Mouse (Mus musculus) lung, embryonic 14.5 days (tissue): Measurements from ENCODE around the gene Crtc2. TPM values are rescaled to one million over a fixed set of nuclear protein-coding genes. Genes with fewer than 3 reads are reported as not detected.
A peak's percentile ranks its signal among the peaks of the same experiment; 100 is the strongest.

Source experiments
- ATAC-seq: fragments of 200-750 bp; cut with Nextera tagmentation; 2 replicates; pipeline ENCODE4 v1.8.0; 2017; ENCODE audit warnings: mild to moderate bottlenecking, moderate TSS enrichment, moderate library complexity; ENCODE audit not compliant: insufficient read depth
- DNase-seq: peaks from one replicate; pipeline ENCODE4 v3.0.0-alpha.2; 2015
- H3K27ac ChIP-seq: fragments of 300-500 bp; sonication (generic); 2 replicates; pipeline ENCODE4 v1.5.1; 2014; ENCODE audit warnings: low read depth, mild to moderate bottlenecking, moderate library complexity
- H3K27me3 ChIP-seq: fragments of 300-500 bp; sonication (generic); 2 replicates; pipeline ENCODE4 v1.6.1; 2014; ENCODE audit warnings: low read length, control low read depth; ENCODE audit not compliant: insufficient read depth
- H3K36me3 ChIP-seq: fragments of 300-500 bp; sonication (generic); 2 replicates; pipeline ENCODE4 v1.6.1; 2014; ENCODE audit warnings: control low read depth; ENCODE audit not compliant: insufficient read depth
- H3K4me1 ChIP-seq: fragments of 300-500 bp; sonication (generic); 2 replicates; pipeline ENCODE4 v1.6.1; 2014; ENCODE audit warnings: antibody characterized with exemption, control low read depth; ENCODE audit not compliant: insufficient read depth
- H3K4me2 ChIP-seq: fragments of 300-500 bp; sonication (generic); 2 replicates; pipeline ENCODE4 v1.6.1; 2014; ENCODE audit warnings: mild to moderate bottlenecking
- H3K4me3 ChIP-seq: fragments of 300-500 bp; sonication (generic); 2 replicates; pipeline ENCODE4 v1.5.1; 2014; ENCODE audit warnings: low read depth, low read length
- H3K9ac ChIP-seq: fragments of 300-500 bp; sonication (generic); 2 replicates; pipeline ENCODE4 v1.6.1; 2014
- H3K9me3 ChIP-seq: fragments of 300-500 bp; sonication (generic); 2 replicates; pipeline ENCODE4 v1.6.1; 2016; ENCODE audit warnings: low read depth, low read length, control low read depth
- CTCF ChIP-seq: IDR thresholded peaks from 2 replicates; pipeline ENCODE4 v1.5.1; 2016; ENCODE audit warnings: antibody characterized with exemption, low read depth
- WGBS: fragments of 180-500 bp; shearing (Covaris S2); extraction: QIAGEN DNeasy Blood & Tissue Kit; methylation state at CpG from one replicate; pipeline ENCODE4 v1.1.7; 2014; 5-methylcytosine and 5-hydroxymethylcytosine counted together
- polyA plus RNA-seq: library from polyadenylated mRNA; unstranded; fragments of >200 nt; fragmentation: Nextera tagmentation; extraction: Ambion mirVana; gene quantifications from 2 replicates; pipeline ENCODE4 v1.2.1, GENCODE M21; 2014

Crtc2 gene
- polyA plus RNA-seq, 1 experiment from 2014 or later, result 19.3 TPM

DNA sequence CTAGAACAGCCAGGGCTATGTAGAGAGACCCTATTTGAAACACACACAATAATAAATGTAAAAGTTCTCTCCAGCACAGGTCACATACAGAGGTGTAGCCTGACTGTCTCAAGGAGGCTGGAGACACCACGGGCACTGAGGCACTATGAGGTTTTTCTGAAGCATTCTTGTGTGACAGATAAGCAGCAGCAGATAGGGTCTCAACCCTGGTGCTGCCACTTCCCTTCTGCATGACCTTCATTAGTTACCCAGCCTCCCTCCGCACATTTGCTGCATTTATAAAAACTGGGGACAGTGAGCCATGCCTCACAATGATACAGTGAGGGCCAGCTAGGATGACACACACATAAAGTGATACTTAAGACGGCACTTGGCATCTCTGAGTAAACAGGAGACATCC lies 31.0 kb upstream of the Crtc2 start:
- 56% methylated on average over 3 of the region's 3 CpGs for WGBS
- H3K27ac ChIP-seq, result no peak overlapping the region
- ATAC-seq (no peak), DNase-seq (no peak)
- H3K4me1 ChIP-seq, result 0 out of 2 replicates have a peak, but pooled peaks cover 5% of the 10 kb centered on the region
- no peak overlapping the region for H3K4me3 ChIP-seq
- no peak overlapping the region for H3K4me2 ChIP-seq
- H3K27me3 ChIP-seq, result no peaks in the 10 kb centered on the region
- TF ChIP-seq CTCF, result no peak
- H3K9me3 ChIP-seq, result no peaks in the 10 kb centered on the region
- H3K36me3 ChIP-seq, result peaks cover 29% of the 10 kb centered on the region
- H3K9ac ChIP-seq, result no peak overlapping the region

DNA sequence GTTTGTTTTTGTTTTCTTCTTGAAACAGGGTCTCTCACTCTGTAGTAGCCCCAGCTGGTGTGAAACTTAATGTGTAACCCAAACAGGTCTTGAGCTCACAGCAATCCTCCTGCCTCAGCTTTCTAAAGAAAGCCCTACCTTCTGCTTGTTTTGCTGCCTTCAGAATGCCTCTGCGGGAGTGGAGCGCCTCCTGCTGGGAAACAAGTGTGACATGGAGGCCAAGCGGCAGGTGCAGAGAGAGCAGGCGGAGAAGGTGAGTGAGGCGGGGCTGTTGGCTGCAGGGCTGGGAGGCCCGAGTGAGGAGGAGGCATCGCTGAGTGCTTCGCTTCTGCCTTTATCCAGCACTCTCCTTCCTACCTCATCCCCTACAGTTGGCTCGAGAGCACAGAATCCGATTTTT lies 29.6 kb upstream of the Crtc2 start:
- WGBS, result 72% methylated on average over 10 of the region's 10 CpGs
- Histone ChIP-seq H3K4me2 (no peak overlapping the region), H3K9me3 (no peaks in the 10 kb centered on the region), H3K36me3 (peaks cover 29% of the 10 kb centered on the region), H3K27me3 (no peaks in the 10 kb centered on the region), H3K4me3 (no peak overlapping the region), H3K9ac (no peak overlapping the region), H3K27ac (no peak overlapping the region), H3K4me1 (0 out of 2 replicates have a peak, but pooled peaks cover 5% of the 10 kb centered on the region)
- DNase-seq (no peak), ATAC-seq (no peak)
- TF ChIP-seq CTCF, result no peak

DNA sequence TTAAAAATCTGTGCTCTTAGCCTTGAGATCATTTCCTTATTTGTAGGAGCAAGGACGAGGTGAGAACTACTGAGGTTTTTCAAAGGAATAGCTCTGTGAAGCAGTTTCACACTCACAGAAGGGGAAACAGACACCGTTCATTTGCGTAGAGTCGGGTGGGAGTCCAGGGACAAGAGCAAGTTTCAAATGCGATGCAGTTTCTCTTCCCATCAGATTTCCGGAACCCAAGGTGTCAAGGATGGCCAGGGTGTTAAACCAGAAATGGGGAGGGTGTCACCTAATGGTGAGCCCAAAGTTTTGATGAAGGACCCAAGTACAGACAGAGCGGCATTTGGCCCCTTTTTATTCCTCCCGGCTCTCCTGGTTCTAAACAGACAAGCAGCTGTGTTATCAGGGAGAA lies 22.9 kb upstream of the Crtc2 start:
- peak overlapping the region; percentile 19; the same call in 1 of the 2 replicates for H3K27ac ChIP-seq
- peaks cover 28% of the 10 kb centered on the region for H3K36me3 ChIP-seq
- no peaks in the 10 kb centered on the region for H3K4me1 ChIP-seq
- no peak for DNase-seq
- peak overlapping the region; percentile 70 for H3K4me2 ChIP-seq
- no peaks in the 10 kb centered on the region for H3K27me3 ChIP-seq
- TF ChIP-seq CTCF, result no peak
- WGBS, result 9% methylated on average over 8 of the region's 8 CpGs
- H3K9ac ChIP-seq, result peak overlapping the region; percentile 74
- no peak for ATAC-seq
- peak overlapping the region; percentile 57 for H3K4me3 ChIP-seq
- no peaks in the 10 kb centered on the region for H3K9me3 ChIP-seq

DNA sequence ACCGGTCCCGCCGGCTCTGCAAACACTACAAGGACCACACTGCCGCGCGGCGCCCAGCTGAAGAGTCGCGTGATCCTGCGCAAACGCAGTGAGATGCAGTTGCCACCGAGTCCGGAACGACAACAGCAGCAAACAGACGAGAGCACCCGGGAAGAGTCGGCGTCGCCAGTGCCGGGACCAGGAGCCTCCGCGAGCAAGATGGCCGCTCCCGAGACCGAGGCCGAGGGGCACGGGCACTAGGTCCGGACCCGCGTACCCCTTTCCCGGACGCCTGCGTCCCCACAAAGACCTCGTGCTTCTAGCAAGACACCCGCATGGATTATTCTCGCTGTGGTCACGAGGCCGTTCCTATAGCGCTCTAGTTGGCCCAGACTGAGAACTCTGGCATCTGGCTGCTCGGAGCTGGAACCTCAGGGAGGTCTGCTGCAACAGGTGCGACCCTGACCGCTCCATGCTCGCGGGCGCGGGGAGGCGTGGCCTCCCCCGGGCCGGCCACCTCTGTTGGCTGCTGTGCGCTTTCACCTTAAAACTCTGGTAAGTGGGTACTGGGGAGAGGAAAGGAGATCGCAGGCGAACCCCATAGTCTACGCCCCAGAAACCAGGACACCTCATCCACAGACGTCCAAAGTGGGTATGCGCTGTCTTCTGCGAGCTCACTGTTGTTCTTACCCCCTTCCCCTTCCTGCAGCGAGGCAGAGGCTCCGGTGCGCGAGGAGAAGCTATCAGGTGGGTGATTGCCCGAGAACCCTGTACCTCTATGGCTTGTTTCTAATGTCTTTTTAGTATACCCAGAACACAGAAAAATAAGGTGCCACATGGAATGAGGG lies 22.2 kb upstream of the Crtc2 start, which contains the start of gene Jtb:
TSS of gene Jtb (plus strand) at position 91 of the 827 bp plus-strand sequence.
- DNase-seq (peak; percentile 96), ATAC-seq (peak; percentile 96)
- Histone ChIP-seq H3K27me3 (no peaks in the 10 kb centered on the region), H3K4me2 (peak within 1 kb of the TSS; percentile 70), H3K9ac (peak within 1 kb of the TSS; percentile 74), H3K9me3 (no peaks in the 10 kb centered on the region), H3K36me3 (peaks cover 30% of the 10 kb centered on the region), H3K27ac (peak within 1 kb of the TSS; percentile 79), H3K4me1 (no peaks in the 10 kb centered on the region), H3K4me3 (peak within 1 kb of the TSS; percentile 57)
- no peak for TF ChIP-seq CTCF
- WGBS, result under 1% methylated on average over 61 of the region's 61 CpGs

DNA sequence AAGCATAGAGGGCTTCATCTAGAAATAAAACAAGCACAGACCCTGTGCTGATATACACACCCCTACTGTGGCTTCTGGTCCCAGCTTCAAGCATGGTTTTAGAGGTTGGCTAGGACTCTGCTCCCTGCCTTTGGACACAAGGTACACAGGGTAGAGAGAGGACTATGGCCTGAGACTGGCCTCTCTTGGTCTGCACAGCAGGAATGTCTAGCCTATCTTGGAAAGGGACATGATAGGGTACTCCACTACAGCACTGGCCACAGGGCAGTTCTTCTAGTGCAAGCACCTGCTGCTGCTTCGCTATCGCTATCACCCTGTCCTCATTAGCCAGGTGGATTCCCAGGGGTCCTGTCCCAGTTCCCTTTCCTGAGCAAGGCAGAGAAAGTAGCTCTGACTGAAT lies 12.7 kb upstream of the Crtc2 start:
- Histone ChIP-seq H3K4me3 (no peak overlapping the region), H3K4me2 (no peak overlapping the region), H3K9me3 (no peaks in the 10 kb centered on the region), H3K4me1 (peaks cover 5% of the 10 kb centered on the region; the same call in 1 of the 2 replicates), H3K27ac (no peak overlapping the region), H3K9ac (no peak overlapping the region), H3K27me3 (no peaks in the 10 kb centered on the region), H3K36me3 (peaks cover 4% of the 10 kb centered on the region; the same call in 1 of the 2 replicates)
- ATAC-seq, result no peak
- no peak for TF ChIP-seq CTCF
- DNase-seq, result no peak
- WGBS, result 91% methylated on average over 2 of the region's 2 CpGs

DNA sequence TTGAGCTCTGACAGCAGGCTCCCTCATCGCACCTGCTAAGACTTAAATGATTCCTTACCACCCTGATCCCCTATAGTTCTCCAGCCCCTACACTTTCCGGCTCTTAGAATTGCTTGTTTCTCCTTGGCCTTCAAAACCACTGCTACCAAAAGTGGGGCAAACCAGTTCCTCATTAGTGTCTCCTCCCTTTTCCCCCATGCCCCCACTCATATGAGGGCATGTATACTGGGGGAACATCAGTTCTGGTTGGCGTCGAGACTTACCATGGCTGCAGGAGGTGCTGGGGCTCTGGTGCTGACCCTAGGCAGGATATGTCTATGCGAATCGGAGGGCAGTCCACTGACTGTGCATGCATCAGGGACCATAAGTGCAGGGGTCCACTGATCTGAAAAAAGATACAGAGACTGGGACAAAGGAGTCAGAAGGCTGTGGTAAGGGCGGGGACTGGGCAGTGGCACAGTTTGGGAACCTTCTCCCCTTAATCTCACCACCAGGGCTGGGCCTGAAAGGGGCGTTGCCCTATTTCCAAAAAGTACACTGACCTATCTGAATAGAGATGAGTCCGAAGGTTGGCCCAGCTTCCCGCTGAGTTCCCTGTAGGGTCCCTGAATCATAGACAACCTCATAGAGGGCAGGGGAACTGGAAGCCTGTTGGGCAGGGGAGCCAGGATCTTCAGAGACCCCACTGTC lies 12.1 kb upstream of the Crtc2 start:
- ATAC-seq, result no peak
- H3K4me2 ChIP-seq, result no peak overlapping the region
- peaks cover 5% of the 10 kb centered on the region; the same call in 1 of the 2 replicates for H3K4me1 ChIP-seq
- no peak for DNase-seq
- no peaks in the 10 kb centered on the region for H3K36me3 ChIP-seq
- no peak overlapping the region for H3K27ac ChIP-seq
- no peaks in the 10 kb centered on the region for H3K27me3 ChIP-seq
- no peak overlapping the region for H3K4me3 ChIP-seq
- 84% methylated on average over 10 of the region's 10 CpGs for WGBS
- no peak overlapping the region for H3K9ac ChIP-seq
- TF ChIP-seq CTCF, result no peak
- H3K9me3 ChIP-seq, result no peaks in the 10 kb centered on the region
